Mouse (Mus musculus): ENCODE results near the gene Corin. TPM values are rescaled to one million over a fixed set of nuclear protein-coding genes. Genes with fewer than 3 reads are reported as not detected.

The Corin gene
- total RNA-seq, 1 experiment from 2014 or later = not detected

Other genes with a start within 250 kb of the Corin start
- 13.4 and 28.5 TPM in 2 replicates for gene Nfxl1, start 55.2 kb upstream of the Corin start, total RNA-seq (2017)
- not detected in 2 replicates for gene Zar1, start 76.8 kb upstream of the Corin start, total RNA-seq (2017)
- gene Gm5868, start 83.1 kb upstream of the Corin start, total RNA-seq (2017) = not detected in 2 replicates
- gene Cnga1, start 139.8 kb upstream of the Corin start, total RNA-seq (2017) = not detected in 2 replicates
- 0.09 TPM in 1 of 2 replicates, not detected in the other for gene Nipal1, start 143.3 kb upstream of the Corin start, total RNA-seq (2017)
- gene Txk, start 248.3 kb upstream of the Corin start, total RNA-seq (2017) = 2.5 and 3.1 TPM in 2 replicates

All from common myeloid progenitor, adult 5-6 weeks (primary cell).